Mouse (Mus musculus) cerebellum, adult 18-20 months (tissue): Measurements from ENCODE around the gene Fam131b.

ENCODE experiments used
- DNase-seq, 2 experiments: peaks; one replicate each; pipeline ENCODE4 v3.0.0; 2021

The Fam131b gene

DNA sequence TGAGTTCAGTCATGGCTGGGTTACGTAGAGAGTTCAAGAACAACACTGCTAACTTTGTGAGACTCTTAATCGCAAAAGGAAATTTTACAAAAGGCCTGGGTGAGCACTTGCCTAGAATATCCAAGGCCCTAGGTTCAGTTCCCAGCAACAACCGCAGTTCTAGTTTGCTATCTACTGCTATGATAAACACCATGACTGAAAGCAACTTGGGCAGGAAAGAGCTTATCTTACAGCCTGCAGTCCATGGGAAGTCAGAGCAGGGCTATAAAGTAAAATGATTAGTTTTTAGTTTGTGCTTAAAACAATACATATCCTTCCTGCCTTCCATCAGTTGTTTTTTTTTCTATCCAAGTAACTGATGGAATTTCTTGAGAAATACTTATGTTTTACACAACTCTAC is 2.1 kb upstream of the Fam131b start:
- DNase-seq: no peak

GRCm38 (mm10) chr6:42325268-42325609 is 796 bp upstream of the Fam131b start:
- DNase-seq: peak; percentile 87 to 89

DNA sequence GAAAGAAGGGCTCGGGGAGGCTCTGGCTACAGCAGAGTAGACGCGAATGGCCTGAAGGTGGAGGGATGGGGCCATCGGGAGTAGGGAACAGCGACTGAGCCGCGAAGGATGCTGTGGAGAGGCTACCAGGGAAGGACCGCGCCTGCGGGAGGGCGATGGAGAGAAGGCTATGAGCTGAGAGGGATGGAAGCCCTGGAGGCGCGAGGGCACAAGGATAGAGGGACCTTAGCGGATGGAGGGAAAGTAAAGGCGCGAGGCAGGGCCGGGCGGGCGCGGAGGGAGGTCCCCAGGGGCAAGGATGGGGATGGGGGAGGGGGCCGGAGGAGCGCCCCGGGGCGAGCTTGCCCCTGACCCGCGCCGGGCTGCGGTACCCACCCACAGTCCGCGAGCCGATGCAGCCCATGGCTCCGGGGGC is 369 bp downstream of the Fam131b start:
- DNase-seq: peak in 1 of 2 experiments; percentile 71

GRCm38 (mm10) chr6:42323371-42324066 is 924 bp downstream of the Fam131b start:
- peak; percentile 50 for DNase-seq

DNA sequence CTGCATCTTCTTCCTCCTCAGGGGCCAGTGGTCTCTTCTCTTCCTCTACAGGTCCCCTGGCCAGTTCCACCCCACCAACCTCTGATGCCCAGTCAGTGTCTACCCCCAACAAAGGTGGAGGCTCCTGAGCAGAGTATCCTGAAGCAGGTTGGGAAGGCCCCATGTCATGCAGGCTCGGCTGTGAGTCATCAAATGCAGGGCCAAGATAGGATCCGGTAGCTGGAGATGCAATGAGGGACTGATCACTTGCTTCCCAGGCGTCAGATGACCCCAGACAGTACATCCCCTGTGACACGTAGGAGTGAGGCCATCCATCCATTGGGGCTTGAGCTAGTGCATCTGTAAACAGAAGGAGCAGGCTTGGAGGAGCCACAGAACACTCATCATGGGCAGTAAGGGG is 6.2 kb downstream of the Fam131b start:
- peak in 1 of 2 experiments; percentile 48 for DNase-seq

GRCm38 (mm10) chr6:42310427-42311053 is 13.9 kb downstream of the Fam131b start:
- DNase-seq: no peak

DNA sequence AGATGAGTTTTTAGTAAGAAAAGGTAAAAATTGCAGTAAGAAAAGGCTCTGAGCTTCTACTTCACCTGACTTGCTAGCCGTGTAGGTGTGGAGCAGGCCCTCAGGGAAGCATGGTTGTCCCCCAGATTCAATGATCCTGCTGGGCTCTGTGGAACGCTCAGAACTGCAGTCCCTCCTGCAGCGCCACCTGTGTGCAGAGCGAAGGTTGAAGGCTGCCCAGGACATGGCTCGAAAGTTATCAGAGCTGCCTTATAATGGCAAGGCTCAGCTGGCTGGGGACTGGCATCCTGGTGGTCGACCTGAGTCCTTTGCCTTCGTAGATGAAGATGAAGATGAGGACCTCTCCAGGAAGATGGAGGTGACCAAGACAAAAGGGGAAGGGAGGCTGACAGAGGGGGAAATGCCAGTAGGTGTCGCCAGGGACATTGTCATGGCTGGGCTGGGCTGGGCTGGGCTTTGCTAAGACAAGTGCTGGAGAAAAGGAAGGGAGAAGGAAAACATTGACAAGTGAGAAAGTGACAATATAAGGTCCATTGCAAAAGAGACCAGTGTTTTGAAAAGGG is 14.5 kb downstream of the Fam131b start:
- DNase-seq: peak; percentile 55 to 56

GRCm38 (mm10) chr6:42299362-42299761 is 25.1 kb downstream of the Fam131b start:
- no peak for DNase-seq

- DNase-seq: no peak
Measured at GRCm38 (mm10) chr6:42295549-42296094, 28.8 kb downstream of the Fam131b start.

GRCm38 (mm10) chr6:42293327-42293726 is 31.1 kb downstream of the Fam131b start:
- no peak for DNase-seq

- DNase-seq: no peak
Measured at GRCm38 (mm10) chr6:42287562-42287961, 36.9 kb downstream of the Fam131b start.

GRCm38 (mm10) chr6:42286448-42286847 is 38.0 kb downstream of the Fam131b start, which contains the start of gene Clcn1:
TSS of gene Clcn1 (plus strand) at chr6:42286685.
- no peak for DNase-seq

GRCm38 (mm10) chr6:42282865-42283528 is 41.4 kb downstream of the Fam131b start:
- no peak for DNase-seq

DNA sequence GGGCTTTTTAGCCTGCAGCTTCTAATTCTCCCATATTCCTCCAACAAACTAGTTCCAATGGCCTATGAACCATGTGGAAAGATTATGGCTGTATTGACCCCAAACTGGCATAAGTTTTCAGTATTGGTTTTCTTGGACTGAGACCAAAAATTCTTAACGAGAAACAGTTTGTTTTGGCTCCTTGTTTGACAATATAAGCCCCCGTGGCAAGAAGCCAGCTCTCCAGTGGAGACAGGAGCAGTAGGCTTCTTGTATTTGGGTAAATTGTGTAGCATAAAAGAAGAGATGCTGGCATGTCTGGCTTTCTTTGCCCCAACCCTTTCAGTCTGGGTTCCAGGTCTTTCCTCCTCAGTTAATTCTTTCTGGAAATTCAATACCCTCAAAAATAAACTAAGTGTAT is 48.3 kb downstream of the Fam131b start:
- no peak for DNase-seq

- DNase-seq: no peak
Measured at GRCm38 (mm10) chr6:42270817-42271216, 53.6 kb downstream of the Fam131b start.

DNA sequence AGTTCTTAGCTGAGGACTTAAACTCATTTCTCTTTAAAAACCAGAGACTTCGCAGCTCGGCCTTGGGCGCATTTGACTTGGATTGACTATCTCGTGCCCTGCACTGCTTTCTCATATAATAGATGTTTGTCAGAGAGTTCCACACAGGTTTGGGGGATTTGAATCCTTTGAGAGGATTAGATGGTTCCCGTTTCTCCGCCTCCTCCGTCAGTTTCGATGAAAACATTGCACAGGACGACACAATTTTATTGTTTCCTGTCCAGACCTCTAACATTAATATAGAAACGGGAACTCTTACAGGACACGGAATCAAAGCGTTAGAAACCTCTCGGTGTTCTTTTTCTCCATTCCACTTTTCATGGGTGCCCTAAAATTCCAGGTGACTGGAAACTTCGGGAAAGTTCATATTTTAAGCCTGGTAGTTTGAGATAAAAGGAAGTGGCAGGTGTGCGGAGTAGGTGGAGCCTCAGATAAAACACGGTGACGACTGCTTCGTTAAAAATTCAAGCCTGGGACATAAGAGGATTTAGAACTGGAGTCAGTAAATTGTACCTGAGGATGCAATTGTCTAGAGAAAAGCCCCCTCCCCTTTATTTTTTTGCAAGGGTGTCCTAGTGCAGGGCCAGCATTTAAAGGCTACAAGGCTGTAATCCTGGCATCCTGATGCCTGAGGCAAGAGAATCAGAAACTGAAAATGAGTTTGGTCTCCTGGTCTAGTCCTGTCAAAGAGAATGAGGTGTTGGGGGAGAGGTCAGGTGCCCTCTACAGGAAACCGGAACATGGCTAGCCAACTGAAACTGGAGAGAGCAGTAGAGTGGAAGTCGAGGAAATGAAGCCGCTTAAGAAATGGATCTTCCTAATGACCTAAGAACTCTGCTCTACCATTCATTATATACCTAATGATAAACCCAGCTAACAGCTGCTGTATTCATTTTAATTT is 58.8 kb downstream of the Fam131b start:
- DNase-seq: no peak
